Mouse (Mus musculus): ENCODE data around the gene 1700025G04Rik.

The 1700025G04Rik gene

DNA sequence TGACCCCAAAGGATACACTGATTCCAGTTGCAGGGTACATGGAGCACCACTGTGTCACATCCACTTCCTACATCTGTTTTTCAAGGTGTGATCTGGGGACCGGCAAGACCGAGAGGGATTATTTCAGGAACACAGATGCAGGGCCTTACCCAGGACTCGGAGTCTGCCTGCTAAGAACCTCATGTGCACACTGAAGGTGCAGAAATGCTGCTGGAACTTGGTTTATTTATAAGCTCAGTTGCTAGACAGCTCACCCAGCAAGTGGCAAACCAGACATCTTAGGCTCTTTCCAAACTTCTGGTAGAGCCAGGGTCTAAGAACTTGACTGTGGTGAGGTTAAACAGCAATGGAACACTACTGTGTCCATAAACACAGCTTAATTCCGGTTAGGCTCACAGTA, 61.2 kb downstream of the 1700025G04Rik start:
- DNase-seq: no peak

DNA sequence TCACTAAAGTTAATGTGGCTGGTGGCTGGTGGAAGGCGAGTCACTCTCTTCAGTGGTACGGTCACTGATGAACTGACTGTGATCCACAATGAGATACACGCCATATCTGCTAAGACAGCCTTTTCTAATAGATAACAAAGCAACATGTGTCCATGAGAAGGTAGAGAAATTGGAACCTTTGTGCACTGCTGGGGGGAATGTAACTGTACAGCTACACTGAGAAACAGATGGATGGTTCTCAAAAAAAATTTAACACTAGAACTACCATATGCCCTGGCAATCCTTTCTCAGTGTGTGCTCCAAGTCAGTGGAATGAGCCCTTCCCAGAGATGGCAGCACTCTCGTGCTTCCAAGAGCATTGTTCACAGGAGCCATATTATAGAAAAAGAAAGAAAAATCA, 63.2 kb downstream of the 1700025G04Rik start:
- no peak for DNase-seq

DNA sequence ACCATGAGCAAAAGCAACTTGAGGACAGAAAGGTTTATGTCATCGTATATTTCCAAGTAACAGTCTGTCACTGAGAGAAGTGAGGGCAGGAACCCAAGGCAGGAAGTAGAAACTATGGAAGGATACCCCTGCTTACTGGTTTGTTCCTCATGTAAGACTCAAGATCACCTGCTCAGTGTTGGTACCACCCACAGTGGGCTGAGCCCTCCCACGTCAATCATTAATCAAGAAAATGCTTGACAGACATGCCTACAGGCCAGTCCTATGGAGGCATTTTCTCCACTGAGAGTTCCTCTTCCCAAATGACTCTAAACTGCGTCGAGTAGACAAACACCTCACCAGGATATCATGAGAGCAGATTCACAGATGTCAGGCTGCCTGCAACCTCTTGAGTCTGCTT, 64.6 kb downstream of the 1700025G04Rik start:
- no peak for DNase-seq

DNA sequence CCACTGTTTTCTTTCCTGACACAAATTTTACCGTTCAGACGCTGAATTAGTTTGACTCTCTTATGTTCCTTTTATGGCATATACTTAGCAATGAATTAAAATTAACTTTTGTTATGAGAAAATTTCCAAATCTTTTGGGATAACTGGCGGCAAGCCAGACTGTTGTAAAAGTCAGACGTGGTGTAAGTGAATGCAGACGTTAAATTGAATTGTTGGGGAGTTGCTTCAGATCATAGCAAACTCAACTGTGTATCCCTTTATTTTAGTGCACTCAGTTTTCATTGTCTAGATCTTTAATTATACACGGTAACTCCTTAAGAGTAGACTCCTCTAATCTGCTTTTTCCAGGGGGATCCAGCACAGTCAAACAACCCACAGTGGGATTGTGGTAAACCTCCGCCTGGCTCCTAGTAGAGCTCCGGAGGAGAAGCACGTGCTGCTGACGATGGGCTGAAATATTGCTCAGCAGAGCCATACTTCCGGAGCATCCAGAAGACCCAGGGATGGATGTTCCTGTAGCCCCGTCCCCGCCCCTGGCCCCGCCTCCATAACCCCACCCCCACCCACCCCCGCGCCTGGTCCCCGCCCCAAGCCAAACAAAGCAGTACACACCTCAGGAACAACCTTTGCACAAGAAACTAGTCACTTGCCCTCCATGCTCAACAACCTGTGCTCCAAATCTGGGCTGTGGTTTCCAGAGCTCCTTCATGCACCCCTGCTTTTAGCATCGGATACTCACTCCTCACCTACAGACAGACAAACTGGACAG, 65.7 kb downstream of the 1700025G04Rik start:
- peak in 1 of 2 experiments; percentile 30 for DNase-seq

DNA sequence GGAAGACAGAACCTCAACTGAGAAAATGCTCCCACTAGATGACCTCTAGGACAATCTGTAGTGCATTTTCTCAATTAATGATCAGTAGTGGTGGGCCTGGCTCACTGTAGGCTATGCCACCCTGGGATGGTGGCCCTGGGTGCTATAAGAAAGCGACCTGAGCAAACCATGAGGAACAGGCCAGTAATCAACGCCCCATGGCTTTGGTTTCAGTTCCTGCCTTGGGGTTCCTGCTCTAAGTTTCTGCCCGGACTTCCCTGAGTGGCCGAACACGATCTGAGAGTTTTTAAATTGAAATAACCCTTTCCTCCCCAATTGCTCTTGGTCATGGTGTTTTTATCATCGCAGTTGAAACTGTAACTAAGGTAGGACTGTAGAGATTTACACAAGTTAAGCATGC, 69.1 kb downstream of the 1700025G04Rik start:
- no peak for DNase-seq

DNA sequence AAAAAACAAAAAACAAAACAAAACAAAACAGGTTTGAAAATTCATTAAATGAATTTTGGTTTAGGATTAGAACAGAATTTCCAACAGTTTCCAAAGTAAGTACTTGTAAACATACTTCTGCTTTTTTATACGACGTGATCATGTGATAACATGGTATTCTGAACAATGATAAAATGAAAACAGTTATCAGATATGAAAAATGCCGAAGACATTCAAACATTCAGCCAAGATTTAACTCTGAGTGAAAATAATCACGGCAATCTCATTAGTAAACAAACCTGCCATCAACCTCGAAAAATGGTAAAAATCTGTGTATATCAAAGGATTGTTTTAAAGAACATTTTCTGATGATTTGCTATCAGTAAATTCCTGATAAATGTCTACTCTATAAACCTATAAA, 69.9 kb downstream of the 1700025G04Rik start:
- DNase-seq: no peak

DNA sequence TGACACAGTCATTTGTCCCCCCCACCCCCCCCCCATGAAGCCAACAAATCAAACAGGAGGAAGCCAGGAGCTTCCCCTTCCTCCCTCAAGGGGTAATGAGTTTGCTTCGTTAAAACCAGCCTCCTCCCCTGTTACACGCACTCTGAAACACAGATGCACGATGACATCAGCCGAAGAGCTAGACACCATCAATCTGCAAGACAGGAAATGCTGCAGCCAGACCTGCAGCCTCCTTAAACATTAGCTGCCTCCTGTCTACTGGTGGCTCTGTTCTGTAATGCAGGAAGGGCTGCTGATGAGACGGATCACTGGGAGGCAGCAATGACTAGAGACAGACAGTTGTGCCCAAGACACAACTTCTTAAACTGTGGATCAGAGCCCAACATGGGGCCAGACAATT, 70.7 kb downstream of the 1700025G04Rik start:
- peak; percentile 30 to 54 for DNase-seq

DNA sequence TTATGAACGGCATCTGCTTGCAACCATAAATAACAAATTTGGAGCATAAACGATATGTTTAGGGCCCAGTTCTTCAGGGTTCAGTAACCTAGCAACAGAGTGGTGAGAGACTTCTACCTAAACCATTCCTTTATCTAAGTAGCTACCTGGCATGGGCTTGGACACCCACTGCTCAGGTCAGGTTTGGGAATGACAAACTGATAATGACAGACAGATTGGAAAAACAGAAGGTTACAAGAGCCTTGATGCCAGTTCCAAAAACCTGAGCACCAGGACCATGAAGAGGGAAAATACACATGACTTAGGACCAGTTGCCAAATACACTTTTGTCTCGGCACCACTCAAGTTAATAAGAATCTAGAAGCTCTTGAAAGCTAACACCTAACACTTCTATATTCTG, 71.6 kb downstream of the 1700025G04Rik start:
- DNase-seq: no peak

DNA sequence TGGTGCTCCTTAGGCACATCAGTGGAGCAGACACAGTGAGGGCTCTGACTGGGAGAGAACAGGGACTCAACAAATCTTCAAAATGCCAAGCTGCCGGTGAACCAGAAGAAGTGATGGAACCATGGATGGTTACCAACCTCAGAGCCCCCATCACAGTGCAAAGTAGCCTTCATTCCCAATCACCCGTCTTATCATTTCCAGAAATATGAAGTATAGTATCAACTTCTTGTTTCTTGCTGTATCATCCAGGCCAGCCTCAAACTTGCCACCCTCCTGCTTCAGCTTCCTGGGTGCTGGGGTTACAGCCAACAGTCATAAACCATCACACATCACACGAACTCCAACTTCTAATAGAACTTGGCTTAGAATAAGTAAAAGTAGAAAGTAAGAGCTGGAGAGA, 73.3 kb downstream of the 1700025G04Rik start:
- no peak for DNase-seq

DNA sequence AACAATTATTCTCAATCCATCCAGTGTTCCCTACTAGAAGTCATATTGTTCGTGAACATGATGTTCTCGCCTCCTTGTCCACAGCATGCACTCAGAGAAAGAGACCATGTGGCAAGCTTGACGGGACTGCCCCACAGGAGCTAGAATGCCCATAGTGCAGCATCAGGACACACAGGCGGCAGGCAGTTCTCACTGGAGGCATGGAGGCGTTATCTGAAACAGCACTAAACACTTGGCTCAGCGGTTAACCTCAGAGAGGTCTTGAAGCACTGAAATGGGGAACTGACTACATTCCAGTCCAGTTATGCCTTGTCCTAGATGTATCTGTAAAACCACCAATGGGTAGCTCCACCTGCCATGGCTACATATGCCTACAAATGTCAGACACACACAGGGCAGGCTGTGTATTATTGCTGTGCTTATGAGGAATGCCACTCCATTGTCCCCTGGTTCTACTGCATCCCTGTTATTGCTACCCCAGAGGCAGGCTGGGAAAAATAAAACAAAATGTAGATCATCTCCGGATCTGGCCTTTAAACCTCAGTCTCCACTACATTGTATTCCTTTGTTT, 74.3 kb downstream of the 1700025G04Rik start:
- DNase-seq: no peak

DNA sequence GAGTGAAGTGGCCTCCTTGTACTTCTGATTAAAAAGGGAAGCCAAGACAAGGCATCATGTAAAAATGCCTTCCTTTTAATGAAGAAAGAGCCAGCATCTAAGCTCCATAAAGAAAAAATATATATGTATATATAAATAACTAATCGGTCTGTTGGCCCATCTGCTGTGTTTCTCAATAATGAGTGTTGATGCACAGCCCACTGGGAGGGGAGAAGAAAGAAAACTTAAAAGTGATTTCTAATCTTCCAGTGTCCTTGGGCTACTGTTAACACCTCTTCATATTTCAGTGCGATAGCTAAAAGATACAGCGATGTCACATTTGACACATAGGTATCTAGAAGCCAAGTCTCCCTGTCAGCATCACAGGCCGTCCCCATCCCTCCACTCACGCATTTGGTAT, 78.2 kb downstream of the 1700025G04Rik start:
- no peak for DNase-seq

DNA sequence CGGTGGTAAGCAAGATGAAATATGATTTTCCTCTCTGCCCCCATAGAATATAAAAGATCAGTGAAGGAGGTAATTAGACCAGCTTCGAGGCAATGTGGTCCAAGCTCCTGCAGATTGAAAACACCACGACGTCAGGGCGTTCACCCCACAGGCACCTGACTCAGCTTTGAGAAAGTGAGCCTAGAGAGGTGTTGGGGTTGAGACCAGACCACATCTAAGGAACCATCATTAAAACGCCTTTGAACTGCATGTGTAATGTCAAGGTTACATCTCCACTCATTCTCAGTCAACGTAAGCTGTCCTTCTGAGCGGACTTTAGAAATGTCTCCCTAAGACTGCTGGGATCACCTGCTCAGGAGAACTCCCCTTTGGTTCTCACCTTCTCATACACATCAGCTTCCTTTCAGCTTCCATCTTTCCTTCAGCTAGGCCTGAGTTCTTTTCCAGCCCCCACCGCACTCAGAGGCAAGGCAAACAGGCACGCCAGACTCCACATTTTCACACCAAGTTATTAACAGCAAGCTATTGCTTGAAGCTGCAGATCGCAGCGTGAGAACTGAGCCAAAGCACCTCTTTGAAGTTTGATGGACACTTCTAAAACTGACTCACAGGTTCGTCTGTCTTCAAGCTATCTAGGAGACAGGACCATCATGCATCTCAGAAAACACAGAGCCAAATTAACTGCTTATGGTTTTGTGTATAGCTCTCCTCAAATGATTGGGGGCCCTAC, 79.5 kb downstream of the 1700025G04Rik start:
- DNase-seq: no peak

DNA sequence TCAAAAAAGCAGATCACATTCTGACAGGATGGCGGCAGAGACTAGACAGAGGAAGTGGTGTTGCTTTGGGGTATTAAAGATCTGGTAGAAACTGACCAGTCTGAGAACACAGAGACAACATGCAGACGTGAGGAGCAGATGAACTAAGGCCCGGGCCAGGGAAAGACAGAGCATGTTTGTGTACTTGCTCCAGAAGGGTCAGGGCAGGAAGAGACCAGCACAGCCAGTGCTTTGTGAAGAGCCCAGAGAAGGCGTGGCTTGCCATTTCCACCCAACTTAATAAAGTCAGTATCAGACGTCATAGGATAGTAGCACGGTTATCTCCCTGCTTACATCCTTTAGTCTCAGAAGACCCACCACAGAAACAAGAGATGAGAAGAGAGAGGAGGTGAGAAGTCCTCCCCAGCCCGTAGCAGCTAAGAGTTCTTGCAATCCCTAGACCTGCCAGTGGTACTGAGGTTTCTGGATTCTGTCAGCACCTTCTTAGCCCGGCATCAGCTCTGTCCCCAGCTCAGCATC, 81.4 kb downstream of the 1700025G04Rik start:
- no peak for DNase-seq

DNA sequence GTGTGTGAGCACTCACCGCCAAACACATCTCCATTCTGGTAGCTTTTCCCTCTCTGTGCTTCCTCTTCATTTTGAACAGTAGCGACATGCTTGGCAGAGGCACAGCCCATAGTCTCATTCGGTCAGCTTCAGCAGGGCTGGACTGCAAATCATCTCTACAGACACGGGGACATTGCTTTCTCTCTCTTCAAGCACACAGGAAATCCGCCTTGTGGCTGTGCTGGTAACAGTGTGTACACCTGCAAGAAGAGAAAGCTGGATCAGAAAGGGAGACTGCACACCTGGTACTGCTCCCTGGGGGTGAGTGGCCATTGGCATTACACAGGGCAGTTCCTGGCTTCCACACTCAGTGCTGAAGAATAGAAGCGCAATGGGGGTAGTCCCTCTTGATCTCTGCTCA, 83.4 kb downstream of the 1700025G04Rik start:
- DNase-seq: no peak

DNA sequence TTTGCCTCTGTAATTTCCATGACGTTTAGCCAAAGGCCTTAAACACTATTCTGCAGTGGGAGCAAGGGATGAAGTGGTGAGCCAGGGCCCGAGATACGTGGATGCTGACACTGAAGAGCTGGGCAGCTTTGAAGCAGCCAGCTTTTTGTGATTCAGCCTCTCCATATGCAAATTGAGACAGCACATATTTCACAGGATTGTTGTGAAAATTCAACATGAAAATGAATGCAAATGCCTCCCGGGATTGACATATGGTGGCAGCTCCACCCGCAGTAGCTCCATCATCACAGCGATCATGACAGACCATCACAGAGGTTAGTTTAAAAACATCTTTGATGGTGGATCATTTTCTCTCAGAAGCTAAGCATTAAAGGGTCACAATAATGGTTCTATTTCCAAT, 85.4 kb downstream of the 1700025G04Rik start:
- DNase-seq: no peak

DNA sequence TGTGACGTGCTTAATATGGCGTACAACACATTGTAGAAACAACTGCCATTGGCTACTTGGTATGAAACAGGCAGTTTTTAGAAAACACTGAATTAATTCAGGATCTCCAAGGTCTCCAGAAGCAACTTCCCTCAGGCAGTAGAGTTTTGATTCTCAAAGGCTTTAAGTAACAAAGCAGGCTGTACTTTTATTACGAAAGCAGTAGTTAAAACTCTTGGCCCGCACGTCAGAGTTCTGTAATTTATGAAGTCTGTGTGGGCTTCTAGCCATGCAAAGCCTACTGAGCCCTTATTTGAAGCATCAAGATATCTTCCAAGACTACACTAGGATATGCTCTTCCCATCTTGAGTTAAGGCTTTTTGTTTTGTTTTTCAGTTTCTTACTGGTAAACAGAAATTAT, 89.5 kb downstream of the 1700025G04Rik start:
- DNase-seq: no peak

DNA sequence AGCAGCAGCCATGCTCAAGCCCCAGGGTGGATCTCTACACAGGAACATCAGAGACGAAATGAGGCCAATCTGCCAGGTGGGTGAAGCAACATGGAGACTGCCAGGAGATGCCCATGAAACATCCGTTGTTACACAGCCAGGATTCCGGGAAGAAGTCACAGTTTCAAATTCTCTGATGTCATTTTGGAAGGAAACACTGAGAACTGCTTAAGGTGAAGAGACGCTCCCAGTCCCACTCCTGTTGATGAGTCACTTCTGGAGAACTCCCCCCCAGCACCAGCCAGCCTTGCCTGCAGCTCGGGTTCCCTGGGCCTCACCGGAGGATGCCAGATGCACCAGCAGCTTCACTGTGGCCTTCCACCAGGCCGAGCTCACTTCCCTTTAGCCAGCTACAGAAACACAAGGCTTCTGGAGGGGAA, 90.5 kb downstream of the 1700025G04Rik start:
- DNase-seq: peak in 1 of 2 experiments; percentile 18

DNA sequence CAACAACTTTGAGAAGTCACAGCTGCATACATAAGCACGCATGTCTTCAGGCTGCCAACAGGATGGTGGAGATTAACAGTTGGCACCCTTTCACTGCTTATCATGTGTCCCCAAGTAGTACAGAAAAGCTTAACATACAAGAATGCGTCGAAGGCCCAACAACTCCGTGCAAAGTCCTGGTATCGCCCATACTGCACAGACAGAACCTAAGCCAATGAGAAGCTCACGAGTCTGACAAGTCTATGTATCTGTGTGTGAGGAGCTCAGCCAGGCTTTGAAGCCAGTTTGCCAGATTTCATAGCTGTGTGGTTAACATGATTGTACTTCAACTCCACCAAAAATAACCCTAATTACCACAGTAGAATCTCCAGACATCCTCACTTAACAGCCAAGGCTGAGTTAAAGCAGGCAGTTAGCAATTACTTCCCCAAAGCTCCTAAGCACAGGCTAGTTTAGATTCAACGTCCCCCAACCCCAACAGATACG, 91.2 kb downstream of the 1700025G04Rik start:
- no peak for DNase-seq

DNA sequence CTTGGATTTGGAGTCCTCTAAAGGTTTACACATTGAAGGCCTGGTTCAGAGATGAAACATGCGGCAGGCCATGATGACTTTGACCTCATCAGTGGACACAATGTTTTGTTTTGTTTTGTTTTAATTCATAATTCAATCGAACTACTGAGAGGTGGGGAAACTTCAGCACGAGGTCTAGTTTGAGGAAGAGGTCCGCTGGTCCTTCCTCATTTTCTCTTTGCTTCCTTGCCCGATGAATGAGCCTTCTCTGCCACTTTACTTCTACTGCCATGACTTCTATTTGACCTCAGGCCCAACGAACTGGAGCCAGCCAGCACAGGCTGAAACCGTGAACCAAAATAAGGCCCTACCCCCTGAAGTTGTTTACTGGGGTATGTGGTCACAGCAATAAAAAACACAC, 92.3 kb downstream of the 1700025G04Rik start:
- no peak for DNase-seq

DNA sequence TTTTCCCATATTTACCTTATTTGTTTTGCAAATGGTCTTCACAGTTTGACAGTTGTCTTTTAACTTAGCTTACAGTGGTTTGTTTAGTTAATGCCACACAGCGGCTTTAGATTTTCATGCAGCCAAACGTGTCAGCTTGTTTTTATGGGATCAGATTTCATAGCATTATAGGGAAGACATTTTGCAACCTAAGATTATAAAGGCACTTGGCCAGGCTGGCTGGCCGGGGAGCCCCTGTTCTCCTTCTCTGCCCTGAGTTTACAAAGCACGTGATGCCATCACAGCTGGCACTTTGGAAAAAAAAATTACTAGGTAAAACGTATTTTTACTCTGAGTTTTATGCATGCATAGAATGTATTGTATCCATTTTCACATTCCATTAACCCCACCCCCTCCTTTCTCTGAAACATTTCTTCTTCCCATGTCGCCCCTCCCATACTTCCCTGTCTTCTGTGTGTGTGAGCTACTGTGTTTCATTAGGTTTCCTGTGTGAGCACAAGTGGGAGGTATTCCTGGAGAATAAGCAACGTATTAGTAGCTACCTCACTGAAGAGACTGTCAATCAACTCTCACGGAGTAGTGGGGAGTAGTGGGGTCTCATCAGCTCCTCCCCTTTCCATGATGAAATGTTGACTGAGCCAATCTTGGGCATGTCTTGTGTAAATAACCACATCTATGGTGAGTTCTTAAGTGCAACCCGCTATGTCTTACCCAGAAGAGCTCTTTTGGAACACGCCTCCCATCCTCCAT, 93.8 kb downstream of the 1700025G04Rik start:
- DNase-seq: no peak

DNA sequence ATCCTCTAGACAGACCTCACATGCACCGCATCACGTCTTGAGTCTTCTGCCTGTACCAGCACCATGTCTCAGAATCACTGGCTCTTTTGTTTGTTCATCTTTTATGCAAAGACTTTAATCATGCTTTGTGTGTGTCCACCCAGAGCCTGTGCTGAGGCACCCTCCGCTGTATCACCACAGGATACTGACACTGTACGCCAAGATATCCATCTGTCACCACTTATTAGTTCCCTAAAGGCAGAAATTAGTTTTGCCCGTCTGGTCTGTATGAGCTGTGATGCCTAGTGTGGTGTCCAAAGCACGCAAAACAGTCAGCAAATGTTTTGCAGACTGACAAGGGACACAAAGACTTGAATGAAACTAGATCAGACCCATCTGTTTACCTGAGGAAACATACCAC, 95.7 kb downstream of the 1700025G04Rik start:
- DNase-seq: no peak

DNA sequence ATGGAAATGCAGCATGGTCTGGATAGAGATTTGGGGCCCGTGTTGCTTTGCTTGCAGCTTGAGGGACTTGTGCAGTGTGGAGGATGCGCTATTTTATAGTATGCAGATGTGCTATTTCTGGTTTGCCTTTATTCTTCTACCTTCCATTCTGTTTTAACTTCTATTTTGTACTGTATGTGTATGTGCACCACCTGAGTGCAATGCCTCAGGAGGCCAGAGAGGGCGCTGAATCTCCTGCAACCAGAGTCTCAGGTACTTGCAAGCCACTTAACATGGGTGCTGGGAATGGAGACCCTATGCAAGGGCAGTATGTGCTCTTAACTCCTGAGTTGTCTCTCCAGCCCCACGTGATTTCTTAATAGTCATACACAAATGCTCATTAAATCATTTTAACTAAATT, 98.4 kb downstream of the 1700025G04Rik start:
- DNase-seq: no peak

DNA sequence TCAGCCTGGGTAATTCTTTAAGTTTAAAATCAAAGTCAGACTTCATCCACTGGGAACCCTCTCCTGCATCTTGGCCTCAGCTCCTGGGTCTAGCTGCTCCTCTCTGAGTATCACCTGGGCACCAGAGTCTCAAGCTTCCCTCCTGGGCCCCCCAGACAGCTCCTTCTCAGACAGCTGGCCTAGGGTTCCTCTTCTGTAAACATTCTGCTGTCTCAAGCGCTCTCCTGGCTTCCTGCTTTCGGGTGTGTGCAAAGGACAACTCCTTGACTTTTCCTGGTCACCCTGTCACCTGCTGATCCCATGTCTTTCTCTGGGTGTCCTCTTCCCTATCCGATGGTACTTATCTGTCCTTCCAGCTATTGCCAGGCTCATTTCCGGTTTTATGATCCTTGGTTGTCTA, 99.3 kb downstream of the 1700025G04Rik start:
- DNase-seq: no peak
